Mouse (Mus musculus) left cerebral cortex, adult 2 months (tissue): ENCODE data around the gene Cnpy1. TPM values are rescaled to one million over a fixed set of nuclear protein-coding genes. Genes with fewer than 3 reads are reported as not detected.

Experiments used
- DNase-seq, 2 experiments: peaks; one replicate each; pipeline ENCODE4 v3.0.0; 2021 to 2022; ENCODE audit warnings: low spot score in 2 of 2, mixed read lengths in 1 of 2; ENCODE audit errors: extremely low spot score in 1 of 2
- H3K27ac ChIP-seq: fragments of 200-600 bp; 2 replicates; pipeline ENCODE4 v1.8.1; 2022
- H3K4me3 ChIP-seq: fragments of 200-600 bp; 2 replicates; pipeline ENCODE4 v1.8.1; 2022
- CTCF ChIP-seq: fragments of 200-600 bp; IDR thresholded peaks from 2 replicates; pipeline ENCODE4 v1.8.1; 2022; ENCODE audit warnings: antibody characterized with exemption, mild to moderate bottlenecking, moderate library complexity
- intact Hi-C: fragments of 180-260 bp; cut with DNase I; formaldehyde crosslinking; loops from one replicate; pipeline ENCODE4 v1.15.1; 2025
- total RNA-seq, 2 experiments: library from RNA; stranded (reverse); gene quantifications; 2 replicates each; pipeline ENCODE4 v1.2.3; 2021

The Cnpy1 gene
- total RNA-seq, 2 experiments from 2014 or later = not detected

GRCm38 (mm10) chr5:28167611-28168252, 77.9 kb downstream of the Cnpy1 start:
- no peak overlapping the region for H3K4me3 ChIP-seq
- intact Hi-C loops = loop anchor here (5.0 kb wide), 1 partner anchor 1310 kb away; the partner anchor contains the start of gene Mnx1
- no peak overlapping the region for H3K27ac ChIP-seq
- TF ChIP-seq CTCF = no peak
- peak in 1 of 2 experiments; percentile 12 for DNase-seq

- H3K27ac ChIP-seq = no peak overlapping the region
- intact Hi-C loops = loop anchor here (5.0 kb wide), 1 partner anchor 1311 kb away; the partner anchor contains the start of gene Mnx1
- H3K4me3 ChIP-seq = peak overlapping the region; percentile 6
- TF ChIP-seq CTCF = no peak
- peak in 1 of 2 experiments; percentile 12 for DNase-seq
Observed at GRCm38 (mm10) chr5:28166256-28167231, 79.1 kb downstream of the Cnpy1 start.

GRCm38 (mm10) chr5:28165358-28166255, 80.0 kb downstream of the Cnpy1 start, which contains the start of gene En2:
Gene En2, plus strand, starts transcription at chr5:28165694.
- Histone ChIP-seq H3K4me3 (peak within 1 kb of the TSS; percentile 36), H3K27ac (no peak within 1 kb of the TSS)
- intact Hi-C loops = loop anchor here (5.0 kb wide), 1 partner anchor 1312 kb away; the partner anchor contains the start of gene Mnx1
- DNase-seq = peak in 1 of 2 experiments; percentile 35
- no peak for TF ChIP-seq CTCF

GRCm38 (mm10) chr5:28163926-28164325, 81.7 kb downstream of the Cnpy1 start:
- H3K27ac ChIP-seq = no peak overlapping the region
- no peak overlapping the region for H3K4me3 ChIP-seq
- intact Hi-C loops = no loop called here
- no peak for TF ChIP-seq CTCF
- no peak for DNase-seq

- intact Hi-C loops = loop anchor here (2.0 kb wide), 1 partner anchor 39 kb away; no protein-coding TSS in a partner anchor
Observed at GRCm38 (mm10) chr5:28161938-28162402, 83.6 kb downstream of the Cnpy1 start.

GRCm38 (mm10) chr5:28161383-28161937, 84.1 kb downstream of the Cnpy1 start:
- no peak for DNase-seq
- no peak overlapping the region for H3K4me3 ChIP-seq
- intact Hi-C loops = loop anchor here (2.0 kb wide), 1 partner anchor 39 kb away; no protein-coding TSS in a partner anchor
- no peak overlapping the region for H3K27ac ChIP-seq
- TF ChIP-seq CTCF = no peak

More at GRCm38 (mm10) chr5:28161938-28162402, 83.6 kb downstream of the Cnpy1 start:
- Histone ChIP-seq H3K27ac (no peak overlapping the region), H3K4me3 (no peak overlapping the region)
- no peak for DNase-seq
- TF ChIP-seq CTCF = no peak

GRCm38 (mm10) chr5:28159891-28160470, 85.6 kb downstream of the Cnpy1 start:
- intact Hi-C loops = loop anchor here (2.0 kb wide), 1 partner anchor 37 kb away; no protein-coding TSS in a partner anchor
- Histone ChIP-seq H3K4me3 (no peak overlapping the region), H3K27ac (no peak overlapping the region)
- DNase-seq = no peak
- TF ChIP-seq CTCF = no peak

GRCm38 (mm10) chr5:28159072-28159458, 86.5 kb downstream of the Cnpy1 start:
- TF ChIP-seq CTCF = no peak
- Histone ChIP-seq H3K4me3 (no peak overlapping the region), H3K27ac (no peak overlapping the region)
- intact Hi-C loops = no loop called here
- no peak for DNase-seq

- intact Hi-C loops = no loop called here
- TF ChIP-seq CTCF = no peak
- Histone ChIP-seq H3K4me3 (no peak overlapping the region), H3K27ac (no peak overlapping the region)
- DNase-seq = no peak
Observed at GRCm38 (mm10) chr5:28158308-28159071, 87.1 kb downstream of the Cnpy1 start.

- no peak for DNase-seq
- H3K27ac ChIP-seq = no peak overlapping the region
- intact Hi-C loops = no loop called here
- no peak overlapping the region for H3K4me3 ChIP-seq
- no peak for TF ChIP-seq CTCF
Observed at GRCm38 (mm10) chr5:28157781-28158180, 87.8 kb downstream of the Cnpy1 start.
